Mouse (Mus musculus) testis, adult 2 months (tissue): ENCODE results near the gene Il22ra2.

Experiments used
- CTCF ChIP-seq: fragments of 200-500 bp; IDR thresholded peaks from 2 replicates; pipeline ENCODE4 v1.5.1; 2012; ENCODE audit warnings: low read depth, mild to moderate bottlenecking, inconsistent platforms, low read length, moderate library complexity; ENCODE audit not compliant: control insufficient read depth, insufficient read depth, insufficient replicate concordance
- POLR2A ChIP-seq: fragments of 200-500 bp; IDR thresholded peaks from 2 replicates; pipeline ENCODE4 v1.6.1; 2012; ENCODE audit warnings: low read depth, mild to moderate bottlenecking, inconsistent platforms, low read length, moderate library complexity; ENCODE audit not compliant: control insufficient read depth

DNA sequence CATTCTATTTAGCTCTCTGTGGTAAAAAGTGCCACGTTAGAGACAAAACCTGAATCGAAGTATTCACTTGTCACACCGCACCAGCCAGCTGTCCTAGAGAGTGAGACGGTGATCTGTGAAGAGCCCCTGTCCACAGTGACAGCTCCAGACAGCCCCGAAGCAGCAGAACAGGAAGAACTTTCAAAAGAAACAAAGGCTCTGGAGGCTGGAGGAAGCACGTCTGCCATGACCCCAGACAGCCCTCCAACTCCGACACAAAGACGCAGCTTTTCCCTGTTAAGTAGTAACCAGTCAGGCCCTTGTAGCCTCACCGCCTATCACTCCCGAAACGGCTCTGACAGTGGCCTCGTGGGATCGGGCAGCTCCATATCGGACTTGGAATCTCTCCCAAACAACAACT, 12.7 kb upstream of the Il22ra2 start:
- TF ChIP-seq CTCF (no peak), POLR2A (no peak)
